Mouse (Mus musculus): ENCODE measurements at regions not wholly inside any gene's neighbourhood (a gene's known extent, or its start where the extent isn't known, plus 50 kb on each side); places are given as distances from the start of the nearest gene placed in this dataset.

DNA sequence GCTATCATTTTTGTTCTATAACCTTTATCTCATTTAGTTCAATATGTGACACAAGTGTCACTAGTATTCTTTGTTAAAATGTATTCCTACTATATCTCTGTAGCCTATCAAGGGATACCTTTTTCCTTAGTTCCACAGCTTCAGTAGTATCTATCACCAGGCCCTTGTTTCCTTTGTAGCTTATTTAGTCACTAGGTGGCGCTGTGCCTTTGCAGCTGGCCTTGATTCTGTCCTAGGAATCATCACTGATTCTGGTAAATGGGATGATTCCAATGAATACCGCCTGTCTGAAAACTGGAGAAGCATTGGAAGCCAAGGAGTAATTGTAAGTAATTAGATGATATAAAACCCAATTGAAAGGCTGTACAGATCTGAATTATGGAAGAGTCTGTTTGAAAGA lies 139.3 kb downstream of the Dcaf12l2 start:
- peak in 1 of 2 experiments; percentile 1 for DNase-seq (ENCODE audit: low spot score in 2 of 2)

Data from cerebellum, postnatal 4 days (tissue).